Mouse (Mus musculus): ENCODE data around the gene Enthd1.

GRCm38 (mm10) chr15:80418146-80418545 lies 146.8 kb downstream of the Enthd1 start:
- no peak for TF ChIP-seq CTCF (IDR thresholded peaks at IDR 0.05; ENCODE audit: control insufficient read depth, insufficient read depth, low read length)
- no peak for TF ChIP-seq POLR2A (IDR thresholded peaks at IDR 0.05; ENCODE audit: borderline replicate concordance, control insufficient read depth, low read depth, low read length)

Measured in bone marrow, adult 2 months (tissue).